7 mouse cellular contexts compared by ENCODE assay signal in the genomic region with DNA sequence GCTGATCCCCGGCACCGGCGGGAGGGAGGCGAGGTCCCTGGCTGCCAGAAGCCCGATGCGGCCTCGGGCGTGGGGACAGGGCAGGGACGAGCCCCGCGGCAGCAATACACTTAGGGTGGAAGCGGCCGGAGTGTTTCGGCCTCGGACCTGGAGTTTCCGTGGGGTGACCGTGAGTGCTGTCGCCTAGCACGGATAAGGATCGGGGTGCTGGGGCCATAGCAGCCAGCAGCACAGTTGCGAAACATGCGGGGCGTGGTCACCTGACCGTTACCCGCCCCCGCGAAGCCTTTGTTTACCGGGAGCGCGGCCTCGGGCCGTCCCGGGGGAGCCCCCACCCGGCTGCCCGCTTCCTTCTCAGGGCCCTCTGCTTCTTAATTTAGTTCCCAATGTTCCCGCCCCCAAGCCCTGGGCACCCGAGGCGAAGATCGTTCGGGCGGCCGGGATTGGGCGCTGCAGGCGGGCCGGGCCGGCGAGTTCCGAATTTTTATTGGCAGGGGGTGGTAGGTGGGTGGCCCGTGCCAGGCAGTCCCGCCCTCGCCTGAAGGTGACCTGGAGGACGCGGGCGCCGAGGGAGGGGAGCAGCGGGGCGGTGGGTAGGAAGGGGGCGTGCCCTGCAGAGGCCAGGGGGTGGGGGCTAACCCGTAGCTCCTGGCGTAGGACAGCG. TPM values are rescaled to one million over a fixed set of nuclear protein-coding genes. Genes with fewer than 3 reads are reported as not detected.
DNase-seq lines count a peak whose midpoint lies in the region; ATAC-seq and TF ChIP-seq lines count a peak whose summit lies in the region.

No protein-coding gene starts in this region.

- H3K4me3 ChIP-seq in embryonic facial prominence, embryonic 11.5 days (ENCODE audit: low read depth, low read length), result peak overlapping the region; percentile 85
- peak overlapping the region; percentile 88 for H3K4me3 ChIP-seq in kidney, adult 2 months (ENCODE audit: insufficient read depth, low read depth, low read length)
- H3K4me3 ChIP-seq in limb, embryonic 12.5 days (replicated peaks), result peak overlapping the region; percentile 94
- H3K4me3 ChIP-seq in midbrain, embryonic 15.5 days, result peak overlapping the region; percentile 76
- H3K4me3 ChIP-seq in spleen, adult 2 months (ENCODE audit: extremely low read depth, insufficient read depth, insufficient read length), result peak overlapping the region; percentile 93

- no peaks in the 10 kb centered on the region; the same call in 1 of the 2 replicates for H3K36me3 ChIP-seq in embryonic facial prominence, embryonic 11.5 days (replicated peaks; ENCODE audit: control insufficient read depth, insufficient read depth, low read depth, low read length)
- peaks cover 5% of the 10 kb centered on the region; the same call in 1 of the 2 replicates for H3K36me3 ChIP-seq in kidney, adult 2 months (ENCODE audit: control insufficient read depth, insufficient read depth, low read length)
- peaks cover 10% of the 10 kb centered on the region for H3K36me3 ChIP-seq in limb, embryonic 12.5 days
- peaks cover 5% of the 10 kb centered on the region for H3K36me3 ChIP-seq in midbrain, embryonic 15.5 days (replicated peaks)
- H3K36me3 ChIP-seq in spleen, adult 2 months (ENCODE audit: control insufficient read depth, insufficient read depth, low read length), result peaks cover 1% of the 10 kb centered on the region; the same call in 1 of the 2 replicates

- TF ChIP-seq CTCF in kidney, adult 2 months (conservative IDR thresholded peaks at IDR 0.05; ENCODE audit: insufficient read depth, insufficient read length, low read depth, low read length), result no peak
- TF ChIP-seq CTCF in spleen, adult 2 months (IDR thresholded peaks at IDR 0.05; ENCODE audit: extremely low read depth, insufficient read depth, insufficient read length, insufficient replicate concordance), result no peak

- peak overlapping the region; percentile 51 for H3K4me2 ChIP-seq in embryonic facial prominence, embryonic 11.5 days (ENCODE audit: low read depth, low read length)
- peak overlapping the region; percentile 57 for H3K4me2 ChIP-seq in limb, embryonic 12.5 days
- peak overlapping the region; percentile 54 for H3K4me2 ChIP-seq in midbrain, embryonic 15.5 days

- WGBS in embryonic facial prominence, embryonic 11.5 days, result under 1% methylated on average over 60 of the region's 61 CpGs
- WGBS in kidney, adult 2 months, result under 1% methylated on average over 61 of the region's 61 CpGs
- WGBS in limb, embryonic 12.5 days, result under 1% methylated on average over 61 of the region's 61 CpGs
- 0% methylated on average over 60 of the region's 61 CpGs for whole genome bisulfite sequencing in midbrain, embryonic 15.5 days
- WGBS in spleen, adult 2 months, result under 1% methylated on average over 61 of the region's 61 CpGs

- no peak for TF ChIP-seq POLR2A in kidney, adult 2 months (IDR thresholded peaks at IDR 0.05; ENCODE audit: low read depth, low read length)
- no peak for TF ChIP-seq POLR2A in spleen, adult 2 months (IDR thresholded peaks at IDR 0.05; ENCODE audit: low read depth, low read length)

- H3K9ac ChIP-seq in embryonic facial prominence, embryonic 11.5 days (replicated peaks; ENCODE audit: low read length), result peak overlapping the region; percentile 86
- peak overlapping the region; percentile 93 for H3K9ac ChIP-seq in limb, embryonic 12.5 days (replicated peaks)
- peak overlapping the region; percentile 97 for H3K9ac ChIP-seq in midbrain, embryonic 15.5 days

- H3K27ac ChIP-seq in embryonic facial prominence, embryonic 11.5 days (replicated peaks; ENCODE audit: low read depth, low read length), result peak overlapping the region; percentile 89
- peak overlapping the region; percentile 99 for H3K27ac ChIP-seq in kidney, adult 2 months (ENCODE audit: insufficient read depth, low read depth, low read length)
- H3K27ac ChIP-seq in limb, embryonic 12.5 days, result peak overlapping the region; percentile 98
- H3K27ac ChIP-seq in midbrain, embryonic 15.5 days, result peak overlapping the region; percentile 97
- H3K27ac ChIP-seq in spleen, adult 2 months (ENCODE audit: insufficient read depth, low read length), result peak overlapping the region; percentile 99

- no peaks in the 10 kb centered on the region for H3K27me3 ChIP-seq in embryonic facial prominence, embryonic 11.5 days (ENCODE audit: control insufficient read depth, insufficient read depth, low read length)
- H3K27me3 ChIP-seq in kidney, adult 2 months (replicated peaks; ENCODE audit: control insufficient read depth, insufficient read depth, low read length), result no peaks in the 10 kb centered on the region
- H3K27me3 ChIP-seq in limb, embryonic 12.5 days, result no peaks in the 10 kb centered on the region
- H3K27me3 ChIP-seq in midbrain, embryonic 15.5 days (replicated peaks), result no peaks in the 10 kb centered on the region
- no peaks in the 10 kb centered on the region for H3K27me3 ChIP-seq in spleen, adult 2 months (ENCODE audit: control insufficient read depth, insufficient read depth, low read length)

- peak; percentile 95 for ATAC-seq in embryonic facial prominence, embryonic 11.5 days (replicated peaks; ENCODE audit: insufficient number of reproducible peaks, low FRiP score, low TSS enrichment, low read depth)
- peak; percentile 90 for ATAC-seq in limb, embryonic 12.5 days (ENCODE audit: insufficient number of reproducible peaks, insufficient read depth, low FRiP score, low TSS enrichment, low read depth)
- peak; percentile 92 for ATAC-seq in midbrain, embryonic 15.5 days (replicated peaks)

- no peaks in the 10 kb centered on the region for H3K4me1 ChIP-seq in embryonic facial prominence, embryonic 11.5 days (ENCODE audit: control insufficient read depth, insufficient read depth, low read length)
- 0 out of 2 replicates have a peak, but pooled peaks cover 5% of the 10 kb centered on the region for H3K4me1 ChIP-seq in kidney, adult 2 months (ENCODE audit: control insufficient read depth, insufficient read depth, low read length)
- no peaks in the 10 kb centered on the region for H3K4me1 ChIP-seq in limb, embryonic 12.5 days (replicated peaks)
- peaks cover 10% of the 10 kb centered on the region for H3K4me1 ChIP-seq in midbrain, embryonic 15.5 days
- peaks cover 2% of the 10 kb centered on the region for H3K4me1 ChIP-seq in spleen, adult 2 months (ENCODE audit: control insufficient read depth, insufficient read depth, insufficient read length)

- no peaks in the 10 kb centered on the region for H3K9me3 ChIP-seq in embryonic facial prominence, embryonic 11.5 days (replicated peaks; ENCODE audit: control insufficient read depth, low read length)
- 0 out of 2 replicates have a peak, but pooled peaks cover 3% of the 10 kb centered on the region for H3K9me3 ChIP-seq in limb, embryonic 12.5 days
- H3K9me3 ChIP-seq in midbrain, embryonic 15.5 days, result no peaks in the 10 kb centered on the region

- DNase-seq in adrenal gland, postnatal 14 days, result peak; percentile 98
- peak; percentile 94 for DNase-seq in embryonic facial prominence, embryonic 11.5 days (ENCODE audit: low spot score)
- DNase-seq in heart, adult 18-20 months, result peak; percentile 94 to 98
- DNase-seq in kidney, adult 2 months, result peak; percentile 99
- peak; percentile 88 to 95 for DNase-seq in spleen, adult 2 months (ENCODE audit: low read depth in 1 of 2, low spot score in 2 of 2)

RNA-seq across cellular contexts. Expression of a gene that starts 0.5 kb away (rescaled TPM):
- total RNA-seq in adrenal gland, postnatal 14 days (2021), result 70.5 and 85.4 TPM in 2 replicates
- polyA plus RNA-seq in embryonic facial prominence, embryonic 11.5 days (2014; fragmentation: Nextera tagmentation; extraction: Ambion mirVana), result 33.1 and 34.6 TPM in 2 replicates
- 100 to 1,000 TPM; 244 to 313 TPM for total RNA-seq in heart, adult 18-20 months (2021)
- polyA plus RNA-seq in kidney, adult 2 months (2012; rRNA removed), result 19.2 and 23.3 TPM in 2 replicates
- polyA plus RNA-seq in limb, embryonic 12.5 days (2016; fragmentation: Nextera tagmentation; extraction: Ambion mirVana), result 34.1 and 38.3 TPM in 2 replicates
- 52.2 and 54.6 TPM in 2 replicates for polyA plus RNA-seq in midbrain, embryonic 15.5 days (2015; fragmentation: Nextera tagmentation; extraction: Ambion mirVana)
- polyA plus RNA-seq in spleen, adult 2 months (2012; rRNA removed), result 12.1 and 15.1 TPM in 2 replicates

RNA-seq across cellular contexts. Expression of a gene that starts 43.0 kb away (rescaled TPM):
- 32.2 and 40.0 TPM in 2 replicates for total RNA-seq in adrenal gland, postnatal 14 days (2021)
- 35.8 and 41.9 TPM in 2 replicates for polyA plus RNA-seq in embryonic facial prominence, embryonic 11.5 days (2014; fragmentation: Nextera tagmentation; extraction: Ambion mirVana)
- total RNA-seq in heart, adult 18-20 months (2021), result 1 to 10 TPM; 7.1 to 9.8 TPM
- polyA plus RNA-seq in kidney, adult 2 months (2012; rRNA removed), result 11.9 and 16.8 TPM in 2 replicates
- polyA plus RNA-seq in limb, embryonic 12.5 days (2016; fragmentation: Nextera tagmentation; extraction: Ambion mirVana), result 59.4 and 63.7 TPM in 2 replicates
- 24.0 and 26.3 TPM in 2 replicates for polyA plus RNA-seq in midbrain, embryonic 15.5 days (2015; fragmentation: Nextera tagmentation; extraction: Ambion mirVana)
- 12.5 and 16.7 TPM in 2 replicates for polyA plus RNA-seq in spleen, adult 2 months (2012; rRNA removed)

Comparison
In these comparisons a context has a peak if more than half of its experiments do, and no peak if none do; other contexts are left out.
1. Peak in every context shown above with its lines: DNase-seq, ATAC-seq, H3K4me3 ChIP-seq and H3K27ac ChIP-seq.